Mouse (Mus musculus) urinary bladder, postnatal 10 days (tissue): ENCODE measurements around the gene Tex14.

Experiments used
- DNase-seq: peaks from one replicate; pipeline ENCODE4 v3.0.0; 2022; ENCODE audit warnings: low spot score

The Tex14 gene

DNA sequence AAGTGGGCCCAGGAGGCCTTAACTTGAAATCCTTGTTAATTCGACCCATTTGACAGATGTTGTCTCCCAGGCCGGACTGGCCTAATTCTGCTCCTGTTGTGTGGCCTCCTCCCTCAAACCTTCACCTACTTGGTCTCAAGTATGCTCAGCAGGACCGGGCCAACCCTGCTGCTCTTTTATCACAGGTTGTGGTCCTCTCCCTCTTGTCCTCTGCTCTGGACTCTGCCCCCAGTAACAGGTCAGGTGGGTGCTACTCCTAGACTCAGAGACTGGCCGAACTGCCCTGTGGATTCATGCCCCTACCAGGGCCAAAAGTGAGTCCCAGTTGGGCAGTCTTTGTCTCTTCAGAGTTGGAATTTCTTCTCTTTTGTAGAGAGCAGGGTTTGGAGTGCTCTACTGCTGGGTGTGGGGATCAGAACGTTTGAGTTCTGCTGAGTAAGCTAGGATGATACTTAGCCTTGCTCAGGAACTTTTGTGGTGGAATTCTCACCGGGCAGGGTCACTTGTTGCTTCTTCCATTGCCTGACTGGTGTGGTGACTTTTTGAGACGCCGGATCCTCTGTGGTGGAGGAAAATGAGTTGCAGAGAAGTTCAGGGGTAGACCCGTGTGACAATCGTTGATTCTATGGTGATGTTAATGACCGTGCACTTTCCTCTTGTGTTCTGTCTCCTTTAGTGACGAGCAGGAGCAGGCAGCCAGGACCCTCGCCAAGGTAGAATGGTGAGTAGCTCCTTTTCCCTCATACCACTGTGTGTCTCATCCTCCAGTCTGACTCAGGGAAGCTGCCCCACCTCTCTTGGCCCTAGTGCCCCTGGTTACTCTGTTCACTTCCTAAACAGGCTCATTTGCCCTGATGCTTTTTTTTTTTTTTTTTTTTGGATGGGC is 188.1 kb downstream of the Tex14 start:
- no peak for DNase-seq

DNA sequence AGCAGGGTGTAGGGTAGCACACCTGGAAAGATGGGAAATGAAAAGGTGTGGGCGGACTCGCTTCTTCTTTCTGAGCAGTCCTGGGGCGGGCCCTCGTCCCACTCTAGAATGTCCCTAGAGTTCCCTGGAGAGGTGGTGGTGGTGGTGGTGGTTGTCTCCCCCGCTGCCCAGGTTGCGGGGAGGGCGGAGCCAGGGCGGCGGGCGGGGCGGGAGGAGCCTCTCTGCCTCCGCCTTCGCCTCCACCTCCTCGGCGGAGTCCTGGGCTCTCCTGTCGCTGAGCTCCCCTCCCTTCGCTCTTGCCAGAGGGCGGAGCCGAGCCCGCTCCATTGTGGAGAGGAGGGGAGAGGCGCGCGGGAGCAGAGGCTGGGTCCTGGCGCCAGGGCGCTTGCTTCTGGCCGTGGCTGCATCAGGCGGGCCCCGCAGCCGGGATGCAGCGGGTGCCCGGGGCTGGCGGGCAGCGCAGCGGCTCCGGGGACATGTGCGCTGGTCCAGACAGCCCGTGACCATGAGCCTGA is 190.5 kb downstream of the Tex14 start:
- peak; percentile 57 for DNase-seq

DNA sequence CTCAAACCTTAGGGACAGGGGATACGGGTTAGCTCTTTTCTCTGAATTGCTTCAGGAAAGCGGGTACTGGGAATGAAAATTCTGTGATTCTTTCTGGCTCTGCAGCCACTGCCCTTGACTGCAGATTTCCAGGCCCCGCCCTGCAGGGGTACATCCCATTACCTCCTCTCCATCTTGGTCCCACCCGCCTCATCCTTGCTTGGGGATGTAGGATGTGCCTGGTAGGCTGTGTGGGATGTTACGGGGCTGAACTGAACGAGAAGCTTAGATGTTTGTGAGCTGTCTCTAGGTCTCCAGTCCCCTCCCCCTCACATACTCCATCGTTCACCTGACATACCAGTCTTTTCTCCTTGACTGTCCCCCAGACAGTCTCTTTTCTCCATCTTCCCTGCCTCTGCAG is 191.1 kb downstream of the Tex14 start:
- DNase-seq, result no peak

DNA sequence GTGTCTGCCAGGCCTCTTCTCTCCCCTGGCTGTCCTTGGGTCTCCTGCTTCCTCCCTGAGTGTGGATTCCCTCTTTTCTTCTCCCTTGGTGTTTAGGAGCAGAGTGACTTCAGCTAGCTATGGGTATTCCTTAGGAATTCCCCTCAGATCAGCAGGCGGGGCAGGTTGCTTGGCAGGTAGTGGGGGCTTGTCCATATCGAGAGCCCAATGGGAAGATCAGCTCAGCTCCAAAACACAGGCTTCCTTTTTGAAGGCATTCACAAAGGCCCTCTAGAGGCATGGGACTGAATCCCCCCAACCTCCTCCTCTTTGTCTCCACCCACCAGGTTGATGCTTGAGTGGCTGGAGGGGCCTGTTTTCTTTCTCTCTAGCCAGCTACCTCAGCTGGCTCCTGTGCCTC is 191.6 kb downstream of the Tex14 start:
- no peak for DNase-seq

DNA sequence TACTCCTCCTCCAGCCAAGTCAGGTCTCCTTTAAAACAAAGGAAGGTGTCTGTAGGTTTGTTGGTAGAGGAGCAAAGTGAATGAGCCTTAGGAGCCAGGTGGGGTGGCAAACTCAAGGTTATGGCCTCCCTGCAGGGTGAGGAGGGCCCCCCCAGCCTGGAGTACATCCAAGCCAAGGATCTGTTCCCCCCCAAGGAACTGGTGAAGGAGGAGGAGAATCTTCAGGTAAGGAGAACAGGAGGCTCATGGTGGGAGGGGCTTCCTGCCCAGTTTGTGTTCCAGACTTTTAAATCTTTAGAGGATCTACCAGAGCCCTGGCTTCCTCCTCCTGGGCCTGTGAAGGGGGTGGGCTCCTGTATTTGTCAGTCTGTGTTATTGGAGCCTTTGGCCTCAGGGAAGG is 192.2 kb downstream of the Tex14 start:
- DNase-seq, result no peak

DNA sequence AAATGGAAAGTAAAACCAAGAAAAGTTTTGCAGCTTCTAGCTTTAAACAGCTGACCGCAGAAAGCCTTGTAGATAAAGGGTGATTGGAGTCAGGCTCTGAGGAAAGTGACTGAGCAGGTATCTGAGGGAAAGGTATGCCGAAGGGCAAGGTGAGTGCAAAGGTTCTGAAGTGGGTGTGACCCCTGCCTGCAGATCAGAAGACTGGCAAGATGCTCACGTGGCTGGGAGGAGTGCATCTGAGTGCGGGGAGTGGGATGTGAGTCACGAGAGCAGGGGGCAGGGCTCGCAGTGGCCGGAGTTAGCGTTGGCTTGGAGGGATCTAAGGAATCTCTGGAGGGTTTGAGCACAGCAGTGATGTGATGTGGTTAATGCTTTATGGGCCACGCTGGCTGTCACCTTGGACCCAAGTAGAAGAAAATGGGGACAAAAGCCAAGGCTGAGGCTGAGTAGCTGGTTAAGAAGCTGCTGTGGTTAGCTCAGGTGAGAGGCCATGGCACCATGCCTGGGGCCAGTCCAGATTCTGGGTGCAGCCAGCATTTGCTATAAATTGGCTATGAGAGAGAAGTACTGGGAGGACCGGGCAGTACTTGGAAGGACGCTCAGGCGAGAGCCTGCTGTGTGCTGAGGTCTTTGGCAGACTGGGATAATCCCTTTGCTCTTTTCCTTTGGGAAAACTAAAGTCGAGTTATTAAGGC is 194.7 kb downstream of the Tex14 start:
- DNase-seq, result no peak

DNA sequence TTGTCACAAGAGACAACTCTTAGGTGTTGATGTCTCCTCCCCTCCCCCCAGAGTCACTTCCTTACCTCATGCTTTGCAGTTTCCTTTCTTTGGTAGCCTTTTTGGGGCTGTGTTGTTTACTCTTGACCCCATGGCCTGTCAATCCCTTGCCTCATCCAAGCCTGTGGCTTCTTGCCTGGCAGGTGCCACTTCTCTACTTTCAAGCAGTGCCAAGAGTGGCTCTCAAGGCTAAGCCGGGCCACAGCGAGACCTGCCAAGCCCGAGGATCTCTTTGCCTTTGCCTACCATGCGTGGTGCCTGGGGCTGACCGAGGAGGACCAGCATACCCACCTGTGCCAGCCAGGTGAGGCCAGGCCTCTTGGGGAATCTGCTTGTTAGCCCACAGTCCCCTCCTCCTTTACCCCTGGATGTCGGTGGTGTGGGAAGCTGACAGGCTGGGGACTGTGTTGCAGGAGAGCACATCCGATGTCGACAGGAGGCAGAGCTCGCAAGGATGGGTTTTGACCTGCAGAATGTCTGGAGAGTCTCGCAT is 195.5 kb downstream of the Tex14 start:
- DNase-seq, result no peak

DNA sequence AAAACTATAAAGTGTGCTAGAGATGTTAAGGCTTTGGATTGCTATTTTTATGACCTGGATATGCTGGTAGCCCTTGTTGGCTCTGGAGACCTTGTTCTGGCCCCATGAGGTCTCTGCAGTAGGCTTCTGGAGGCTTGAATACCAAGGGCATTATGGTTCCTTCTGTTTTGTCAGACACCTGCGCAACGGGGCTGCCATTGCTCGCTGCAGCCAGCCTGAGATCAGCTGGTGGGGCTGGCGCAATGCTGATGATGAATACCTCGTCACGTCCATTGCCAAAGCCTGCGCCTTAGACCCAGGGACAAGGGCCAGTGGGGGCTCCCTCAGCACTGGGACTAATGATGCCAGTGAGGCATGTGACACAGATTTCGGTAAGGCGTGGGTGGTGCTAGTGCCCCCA is 197.4 kb downstream of the Tex14 start:
- DNase-seq, result no peak

DNA sequence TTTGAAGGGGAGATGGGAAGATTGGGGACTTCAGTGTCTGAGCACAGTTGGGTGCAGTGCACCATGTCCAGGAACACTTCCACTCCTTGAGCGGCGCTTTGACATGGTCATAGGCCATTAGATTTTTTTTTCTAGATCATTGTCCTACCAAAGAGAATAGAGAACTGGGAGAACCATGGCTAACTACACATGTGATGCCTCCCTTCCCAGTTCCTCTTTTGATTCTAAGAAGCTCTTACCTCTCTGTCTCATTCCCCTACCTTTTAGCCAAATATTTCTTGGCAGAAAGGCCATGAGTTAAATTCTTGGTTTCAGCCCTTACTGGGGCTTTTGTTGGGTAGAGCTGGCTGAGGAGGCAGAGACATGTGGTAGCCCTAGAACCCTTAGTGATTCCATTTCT is 198.7 kb downstream of the Tex14 start:
- DNase-seq, result no peak
